Mouse (Mus musculus): ENCODE results near the gene Sh3gl1.
A peak's percentile ranks its signal among the peaks of the same experiment; 100 is the strongest.

Sh3gl1 gene

DNA sequence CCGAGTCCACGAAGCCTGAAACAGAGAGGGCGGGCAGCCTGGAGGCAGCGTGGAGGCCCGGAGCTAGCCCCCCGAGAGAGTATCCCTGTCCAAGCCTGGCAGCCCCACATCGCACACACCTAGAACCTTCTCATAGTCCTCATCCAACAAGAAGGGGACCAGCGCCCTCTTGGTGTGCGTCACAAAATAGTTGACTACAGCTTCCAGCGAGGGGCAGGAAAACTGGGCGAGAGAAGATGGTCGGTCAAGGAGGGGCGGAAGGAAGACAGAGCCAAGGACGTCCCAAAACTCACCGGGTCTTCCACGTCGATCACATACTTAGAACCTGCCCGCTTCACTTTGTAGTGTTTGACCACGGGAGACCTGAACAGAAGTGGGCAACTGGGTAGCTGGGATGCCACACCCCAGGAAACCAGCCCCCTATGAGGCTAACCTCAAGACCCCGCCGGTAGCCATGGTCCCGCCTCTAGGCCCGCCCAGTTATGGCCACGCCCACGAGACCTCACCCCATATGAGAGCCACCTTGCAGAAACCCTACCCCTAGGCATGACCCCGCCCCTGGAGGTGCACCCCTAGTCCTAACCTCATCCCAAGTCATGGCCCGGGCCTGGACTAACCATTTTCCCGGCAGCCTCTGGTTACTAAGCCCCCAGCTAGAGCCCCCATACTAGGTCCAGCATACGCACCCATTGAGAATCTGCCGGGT, 36.5 kb downstream of the Sh3gl1 start:
- DNase-seq (ENCODE audit: low read depth, low spot score), result peak; percentile 70

DNA sequence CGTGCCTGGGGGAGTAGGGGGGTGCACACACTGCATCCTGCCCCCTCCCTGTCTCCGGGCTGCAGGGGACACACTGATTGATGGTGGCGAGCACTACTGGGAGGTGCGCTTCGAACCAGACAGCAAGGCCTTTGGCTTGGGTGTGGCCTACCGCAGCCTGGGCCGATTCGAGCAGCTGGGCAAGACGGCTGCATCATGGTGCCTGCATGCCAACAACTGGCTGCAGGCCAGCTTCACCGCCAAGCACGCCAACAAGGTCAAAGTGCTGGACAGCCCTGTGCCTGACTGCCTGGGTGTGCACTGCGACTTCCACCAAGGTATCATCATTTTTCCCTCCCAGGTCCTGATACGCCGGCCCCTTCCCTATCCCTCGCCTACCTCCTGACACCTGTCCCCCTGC, 40.4 kb downstream of the Sh3gl1 start:
- DNase-seq (ENCODE audit: low read depth, low spot score), result no peak

DNA sequence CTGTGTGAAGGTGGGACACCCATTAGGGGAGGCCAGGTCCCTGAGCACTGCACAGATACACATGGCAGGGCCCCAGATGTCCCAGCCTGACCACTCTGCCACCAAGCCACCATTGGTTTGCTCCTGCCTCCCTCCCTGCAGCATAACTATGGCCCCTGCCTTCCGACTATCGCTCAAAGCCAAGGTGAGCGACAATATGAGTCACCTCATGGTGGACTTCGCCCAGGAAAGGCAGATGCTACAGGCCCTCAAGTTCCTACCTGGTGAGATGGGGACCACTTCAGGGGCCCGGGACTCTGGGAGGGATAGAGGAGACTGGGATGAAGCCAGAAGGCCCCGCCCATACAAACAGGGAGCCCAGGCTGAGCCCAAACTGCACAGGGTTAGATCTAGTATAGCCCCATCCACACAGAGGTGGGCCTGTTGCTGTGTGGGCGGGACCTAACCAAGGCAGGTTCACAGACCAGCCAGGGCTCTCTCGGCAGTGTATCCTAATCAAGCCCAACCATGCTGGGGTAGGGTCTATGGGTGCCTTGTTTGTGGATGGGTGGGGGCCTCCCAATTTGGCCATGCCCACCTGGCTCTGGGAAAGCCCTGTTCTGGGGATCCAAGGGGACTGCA, 46.0 kb downstream of the Sh3gl1 start:
- peak; percentile 40 for DNase-seq (ENCODE audit: low read depth, low spot score)

DNA sequence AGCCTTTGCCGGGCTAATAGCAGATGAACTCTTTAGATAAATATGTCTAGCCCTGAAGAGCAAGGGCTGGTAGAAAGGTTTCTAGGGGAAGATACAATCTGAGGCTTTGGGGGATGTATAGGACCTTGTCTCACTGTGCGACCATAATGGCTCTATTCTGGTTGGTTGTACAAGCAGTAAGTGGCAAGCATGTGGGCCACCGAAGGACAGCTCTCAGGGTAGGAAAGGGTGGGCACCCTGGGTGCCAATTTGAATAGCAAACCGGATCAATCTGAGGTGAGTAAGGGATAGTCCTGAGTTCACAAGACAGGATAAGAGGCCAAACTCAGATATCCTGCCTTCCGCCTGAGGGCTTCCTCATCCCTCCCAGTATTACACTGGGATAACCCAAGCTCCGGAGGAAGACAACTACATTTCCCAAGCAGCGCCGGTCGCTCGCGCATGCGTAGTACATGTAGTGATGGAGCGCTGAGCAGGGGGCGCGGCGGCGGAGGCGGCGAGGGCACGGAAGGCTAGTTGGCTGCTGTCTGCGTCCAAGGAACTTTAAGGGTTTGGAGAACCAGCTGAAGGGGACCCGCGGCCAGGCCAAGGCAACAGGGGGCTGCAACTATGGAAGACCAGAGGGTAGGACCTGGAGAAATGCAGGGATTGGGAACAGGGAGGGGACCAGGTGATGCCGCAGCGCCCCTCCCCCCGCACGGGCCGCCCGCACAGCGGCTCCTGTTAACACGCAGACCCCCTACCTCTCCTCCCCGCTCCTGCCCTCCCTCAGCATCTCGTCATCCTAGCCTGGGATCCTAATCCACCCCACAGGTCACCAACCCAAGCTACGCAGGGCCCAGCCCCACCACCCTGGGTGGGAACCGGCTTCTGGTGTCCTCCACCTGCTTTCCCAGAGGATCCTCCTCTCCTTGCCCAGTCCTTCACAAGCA, 50.1 kb downstream of the Sh3gl1 start, which contains the start of gene Fsd1:
Fsd1 (plus strand) TSS at position 480 of the 932 bp plus-strand sequence.
- peak; percentile 88 for DNase-seq (ENCODE audit: low read depth, low spot score)

DNA sequence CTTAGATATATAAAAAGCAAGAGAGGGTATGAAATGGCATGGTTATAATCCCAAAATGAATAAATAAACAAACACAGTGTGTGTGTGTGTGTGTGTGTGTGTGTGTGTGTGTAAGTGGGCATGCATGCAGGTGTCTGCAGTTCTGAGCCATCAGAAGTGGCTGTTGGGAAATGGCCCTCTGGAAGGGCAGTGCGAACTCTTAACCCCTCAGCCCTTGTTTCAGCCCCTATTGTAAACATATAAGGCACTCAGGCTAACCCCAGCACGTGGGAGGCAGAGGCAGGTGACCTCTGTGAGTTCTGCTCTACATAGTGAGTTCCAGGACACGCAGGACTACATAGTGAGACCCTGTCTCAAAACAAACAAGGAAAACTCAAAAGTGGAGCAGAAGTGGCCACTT, 59.1 kb downstream of the Sh3gl1 start:
- no peak for DNase-seq (ENCODE audit: low read depth, low spot score)

DNA sequence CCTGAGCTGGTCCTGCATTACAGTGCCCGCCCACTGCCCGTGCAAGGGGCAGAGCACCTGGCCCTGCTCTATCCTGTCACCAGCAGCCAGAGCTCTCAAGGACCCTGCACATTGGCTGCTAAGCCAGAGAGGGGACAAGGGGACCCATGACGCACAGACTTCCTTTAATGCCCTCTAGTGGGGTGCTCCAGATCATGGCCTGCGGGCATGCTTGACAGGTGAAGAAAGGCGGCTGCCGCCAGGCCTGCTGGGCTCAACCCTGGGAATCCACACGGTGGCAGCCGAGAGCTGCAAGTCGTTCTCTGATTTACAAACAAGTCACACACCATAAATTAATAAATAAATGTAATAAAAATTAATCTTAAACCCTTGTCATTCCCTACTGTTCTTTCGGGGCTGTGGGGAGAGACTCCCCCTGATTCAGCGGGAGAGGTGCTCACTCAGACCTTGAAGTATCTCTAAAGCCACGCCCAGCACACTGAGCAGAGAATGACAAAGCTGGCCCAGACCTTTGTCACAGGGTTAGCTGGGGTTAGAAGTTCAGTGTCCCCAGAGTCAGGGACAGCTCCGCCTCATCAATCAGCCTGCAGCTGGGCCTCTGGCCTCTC, 60.1 kb downstream of the Sh3gl1 start:
- peak; percentile 85 for DNase-seq (ENCODE audit: low read depth, low spot score)

DNA sequence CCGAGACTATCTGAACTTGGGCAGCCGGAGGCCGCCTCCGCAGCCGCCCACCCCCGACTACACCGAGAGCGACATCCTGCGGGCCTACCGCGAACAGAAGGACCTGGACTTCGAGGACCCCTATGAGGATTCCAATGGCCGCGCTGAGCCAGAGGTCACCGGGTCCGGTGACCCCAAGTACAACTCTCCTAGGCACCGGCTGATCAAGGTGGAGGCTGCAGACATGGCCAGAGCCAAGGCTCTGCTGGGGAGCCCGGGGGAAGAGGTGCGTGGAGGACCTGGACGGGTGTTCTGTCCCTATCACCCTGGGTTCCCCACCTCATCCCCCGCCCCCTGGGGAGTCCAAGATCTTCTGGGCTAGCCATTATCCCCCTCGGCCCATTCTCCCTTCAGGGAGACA, 65.0 kb downstream of the Sh3gl1 start:
- no peak for DNase-seq (ENCODE audit: low read depth, low spot score)

DNA sequence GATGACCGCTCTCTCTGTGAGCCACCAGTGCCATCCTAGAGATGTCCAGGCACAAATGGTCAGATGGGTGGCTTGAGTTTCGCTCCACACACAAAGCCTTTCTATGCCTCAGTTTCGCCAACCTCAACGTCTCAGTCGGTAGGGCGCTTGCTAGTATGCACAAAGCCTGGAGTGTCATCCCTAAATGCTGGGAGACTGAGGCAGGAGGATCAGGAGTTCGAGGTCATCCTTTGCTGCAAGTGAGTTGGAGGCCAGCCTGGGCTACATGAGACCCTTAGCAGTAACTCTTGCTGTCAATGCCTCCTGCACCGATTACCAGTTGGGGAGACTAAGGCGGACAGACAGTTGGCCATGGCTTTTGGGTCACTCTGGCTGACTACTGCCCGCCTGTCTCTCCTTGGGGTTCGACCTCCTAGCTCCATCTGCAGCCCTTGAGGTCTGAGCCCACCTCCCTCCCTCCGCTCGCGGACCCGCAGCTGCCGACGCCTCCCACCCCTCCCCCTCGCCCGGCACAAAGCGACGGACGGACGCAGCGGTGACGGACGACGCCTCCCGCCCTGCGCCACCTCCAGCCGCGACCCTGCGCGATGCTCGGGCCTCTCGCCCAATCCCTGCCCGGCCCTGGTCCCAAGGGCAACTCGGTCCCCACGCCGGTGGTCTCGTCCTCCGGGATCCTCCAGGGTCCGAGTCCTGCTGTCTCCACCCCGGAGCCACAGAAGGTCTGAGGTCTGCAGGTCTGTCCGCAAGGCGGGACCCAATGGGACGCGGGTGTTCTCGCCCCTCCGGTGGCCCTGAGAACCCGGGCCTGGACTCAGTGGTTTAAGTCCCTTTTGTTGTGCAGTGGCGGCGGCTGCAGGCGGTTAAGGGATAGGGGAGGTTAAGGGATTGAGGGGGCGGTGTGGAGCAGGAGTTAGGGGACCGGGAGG, 66.2 kb downstream of the Sh3gl1 start, which contains the start of gene Shd:
Shd (plus strand) TSS at position 502 of the 926 bp plus-strand sequence.
- DNase-seq (ENCODE audit: low read depth, low spot score), result peak; percentile 46

DNA sequence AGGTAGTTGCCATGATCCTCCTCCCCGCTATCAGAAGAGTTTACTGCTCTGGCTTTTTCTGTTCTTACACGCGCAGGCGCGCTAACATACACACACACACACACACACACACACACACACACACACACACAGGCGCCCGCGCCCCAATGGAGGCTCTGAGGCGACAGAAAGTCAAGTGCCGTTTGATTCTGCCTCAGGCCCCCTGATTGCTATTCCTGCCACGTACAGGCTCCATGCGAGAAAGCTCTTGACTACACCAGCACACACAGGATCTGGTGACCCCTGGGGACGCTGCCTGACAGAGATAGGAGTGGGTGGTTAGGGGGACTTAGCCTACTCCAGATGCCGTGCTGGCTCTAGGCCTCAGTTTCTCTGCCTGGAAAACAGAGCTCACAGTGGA, 66.9 kb downstream of the Sh3gl1 start:
- peak; percentile 33 for DNase-seq (ENCODE audit: low read depth, low spot score)

DNA sequence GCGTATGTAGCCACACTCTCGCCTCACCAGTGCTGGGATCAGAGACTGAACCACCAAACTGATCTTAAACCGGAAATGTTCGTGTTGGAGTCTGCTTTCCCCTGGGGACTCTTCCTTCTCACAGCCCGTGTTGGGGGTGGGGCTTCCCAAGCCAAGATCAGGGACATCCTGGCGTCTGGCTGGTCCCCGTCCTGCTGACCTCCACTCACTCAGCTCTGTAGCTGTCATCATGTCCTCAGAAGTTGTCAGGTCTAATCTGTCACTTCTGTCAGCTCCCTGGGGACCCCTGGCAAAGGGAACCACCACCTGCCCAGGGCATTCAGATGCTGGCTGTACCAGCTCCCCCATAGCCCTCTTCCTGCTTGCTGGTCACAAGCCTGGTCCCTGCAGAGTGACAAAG, 68.2 kb downstream of the Sh3gl1 start:
- no peak for DNase-seq (ENCODE audit: low read depth, low spot score)

DNA sequence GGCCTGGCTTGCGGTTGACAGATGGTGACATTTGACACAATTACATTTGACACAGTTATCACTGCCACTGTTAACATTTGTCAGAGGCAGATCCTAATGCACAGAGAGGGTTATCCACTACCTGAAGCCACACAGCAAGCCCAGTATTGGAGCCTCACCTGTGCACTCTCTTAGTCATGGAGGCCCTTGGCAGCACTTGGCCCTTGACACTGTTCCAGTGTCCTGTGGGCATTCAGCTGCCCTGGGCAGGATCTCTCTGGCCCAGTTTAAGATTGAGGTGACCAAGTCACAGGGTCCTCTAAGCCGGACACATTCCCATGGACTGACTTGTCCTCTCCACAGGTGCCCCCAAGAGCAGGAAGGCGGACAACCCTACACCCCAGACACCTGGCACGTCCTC, 69.2 kb downstream of the Sh3gl1 start:
- DNase-seq (ENCODE audit: low read depth, low spot score), result no peak

All from ZHBTc4 (cell line).